Mouse (Mus musculus) R1 (cell line): ENCODE measurements at regions not wholly inside any gene's neighbourhood (a gene's known extent, or its start where the extent isn't known, plus 50 kb on each side); places are given as distances from the start of the nearest gene placed in this dataset.
"Not testable (repeated sequence)": the region's sequence is repeated elsewhere in the genome, so short reads cannot be mapped to it uniquely, and the experiment has no call there.

Source experiments
- DNase-seq: peaks from one replicate; pipeline ENCODE4 v3.0.0-alpha.2; 2018; ENCODE audit warnings: low read depth, low spot score

DNA sequence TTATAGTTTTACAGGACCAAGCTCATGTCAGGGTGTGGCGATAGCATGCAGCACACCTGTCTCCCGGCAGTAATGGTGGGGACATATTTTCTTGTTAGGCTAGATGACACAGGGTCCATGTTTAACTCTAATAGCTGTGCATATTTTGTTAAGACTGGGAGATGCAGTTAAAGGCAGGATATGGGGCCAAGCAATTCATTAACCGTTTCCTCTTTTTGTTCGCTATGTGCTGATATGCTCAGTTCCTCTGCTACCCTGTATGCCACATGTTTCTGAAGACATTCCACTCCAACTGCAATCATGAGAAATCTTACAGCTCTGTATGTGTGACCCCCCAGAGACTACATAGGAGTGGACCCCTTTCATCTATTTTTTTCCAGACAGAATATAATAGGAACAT, 104.0 kb upstream of the Stt3b start:
- DNase-seq: no peak

DNA sequence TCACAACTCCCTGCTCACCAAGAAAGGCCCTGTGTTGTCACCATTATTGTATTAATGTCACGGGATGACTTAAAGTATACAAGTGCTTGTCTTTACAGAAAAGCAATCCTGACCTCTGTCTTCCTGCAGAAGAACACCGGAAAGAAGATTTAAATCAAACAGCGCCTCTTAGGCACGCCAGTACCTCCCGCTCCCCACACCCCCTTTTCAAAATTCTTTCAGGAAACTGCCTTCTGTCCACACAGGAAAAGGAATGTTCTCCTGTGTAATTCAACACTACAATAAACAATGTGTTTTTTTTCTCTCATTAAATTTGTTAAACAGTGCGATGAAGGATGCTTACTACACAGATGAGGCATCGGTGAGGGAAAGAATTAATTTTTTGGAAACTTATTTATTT, 112.6 kb upstream of the Stt3b start:
- no peak for DNase-seq

DNA sequence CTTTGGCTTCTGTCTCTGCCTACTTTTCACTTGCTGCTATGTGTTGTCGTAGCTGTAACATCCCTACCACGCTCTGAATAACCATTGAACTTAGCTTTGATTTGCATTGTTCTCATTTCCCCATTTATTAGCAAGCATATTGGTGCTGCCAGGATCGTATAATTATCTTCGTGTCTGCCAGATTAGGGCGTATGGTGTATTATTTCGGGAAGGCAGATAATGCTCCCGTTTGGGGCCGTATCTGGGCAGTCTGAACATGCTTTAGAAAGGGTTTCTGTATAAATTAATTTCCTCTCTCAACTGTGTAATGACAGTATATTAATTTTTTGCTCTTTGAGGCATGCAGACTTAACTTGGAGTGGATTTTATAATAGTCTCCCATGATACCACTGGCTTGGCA, 116.5 kb upstream of the Stt3b start:
- no peak for DNase-seq

DNA sequence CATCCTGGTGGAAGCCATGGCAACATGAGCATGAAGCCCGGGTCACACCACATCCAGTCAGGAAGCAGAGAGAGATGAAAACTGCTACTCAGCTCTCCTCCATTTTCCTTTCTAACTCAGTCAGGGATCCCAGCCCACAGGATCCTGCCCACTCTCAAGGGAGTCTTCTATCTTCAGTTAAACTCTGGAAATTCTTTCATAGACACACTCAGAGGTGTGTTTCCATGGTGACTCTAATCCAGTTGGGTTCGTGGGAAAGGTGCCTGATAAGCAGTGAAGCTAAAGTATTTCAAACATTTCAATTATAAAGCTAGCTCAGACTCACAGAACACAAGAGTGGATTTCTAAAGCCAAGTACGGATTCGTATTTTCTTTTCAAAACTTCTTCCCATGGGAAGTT, 120.0 kb upstream of the Stt3b start:
- DNase-seq: peak; percentile 28

DNA sequence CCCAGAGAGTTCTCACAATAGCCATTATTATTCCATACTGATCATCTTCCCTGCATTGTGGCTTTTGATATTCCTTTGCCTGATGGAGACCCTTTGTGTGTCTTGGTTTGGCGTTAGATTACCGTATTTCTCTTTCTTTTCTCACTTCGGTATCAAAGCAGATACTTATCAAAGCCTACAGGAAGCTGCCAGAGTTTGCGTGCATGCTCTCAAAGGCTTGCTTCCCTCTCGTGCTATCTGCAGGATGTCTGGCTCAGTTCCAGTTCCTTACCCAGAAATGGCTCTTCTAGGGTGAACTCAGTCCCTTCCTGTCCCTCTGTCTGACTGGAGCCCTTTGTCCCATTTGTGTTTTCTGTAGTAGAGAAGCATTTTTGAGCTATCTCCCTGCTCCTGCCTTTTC, 124.5 kb upstream of the Stt3b start:
- DNase-seq: no peak

DNA sequence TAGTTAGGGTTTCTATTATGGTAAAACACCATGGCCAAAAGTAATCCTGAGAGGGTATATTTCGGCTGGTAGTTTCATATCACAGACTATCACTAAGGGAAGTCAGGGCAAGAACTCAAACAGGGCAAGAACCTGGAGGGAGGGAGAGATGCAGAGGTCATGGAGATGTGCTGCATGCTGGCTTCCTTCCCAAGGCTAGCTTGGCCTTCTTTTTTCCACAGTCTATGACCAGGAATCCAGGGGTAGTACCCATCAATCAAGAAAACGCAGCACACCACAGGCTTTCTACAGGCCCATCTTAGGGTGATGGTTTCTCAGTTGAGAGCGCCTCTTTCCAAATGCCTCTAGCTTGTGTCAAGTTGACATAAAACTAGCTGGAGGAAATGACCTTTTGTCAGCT, 126.1 kb upstream of the Stt3b start:
- no peak for DNase-seq

DNA sequence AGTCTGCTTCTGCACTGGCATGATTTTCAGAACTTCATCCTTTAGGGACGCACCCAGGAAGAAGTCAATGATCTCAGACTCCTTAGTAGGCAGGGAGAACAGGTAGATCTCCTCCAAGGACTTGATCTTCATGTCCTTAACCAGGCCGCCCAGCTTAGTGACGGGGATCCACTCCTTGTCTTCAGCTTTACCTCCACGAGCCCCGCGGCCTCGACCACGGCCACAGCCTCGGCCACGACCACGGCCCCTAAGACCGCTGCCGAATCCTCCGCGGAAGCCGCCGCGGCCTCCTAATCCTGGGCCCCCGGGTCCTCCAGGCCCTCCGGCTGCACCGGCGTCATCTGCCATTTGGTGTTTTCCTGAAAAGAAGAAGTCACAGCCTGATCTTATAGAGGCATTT, 128.0 kb upstream of the Stt3b start:
- not testable (repeated sequence) for DNase-seq

DNA sequence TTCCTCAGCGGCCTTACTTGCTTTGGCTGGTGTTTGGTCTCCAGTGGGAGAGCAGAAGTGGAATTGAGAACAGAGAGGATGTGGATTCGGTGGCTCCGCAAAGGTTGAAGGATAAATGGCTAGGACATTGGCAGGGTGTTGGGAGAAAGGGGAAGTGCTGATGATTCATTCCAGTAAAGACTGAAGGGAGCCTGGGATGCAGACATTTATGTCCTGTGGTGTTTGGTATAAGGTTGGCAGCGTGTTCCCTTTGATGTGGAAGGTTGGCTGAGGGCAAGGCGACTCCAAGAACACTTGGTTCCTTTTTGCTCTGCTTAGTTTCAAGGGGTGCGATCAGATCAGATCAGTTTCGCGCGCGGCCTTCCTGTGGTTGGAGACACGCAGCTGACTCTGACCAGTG, 136.5 kb upstream of the Stt3b start:
- DNase-seq: peak; percentile 46

DNA sequence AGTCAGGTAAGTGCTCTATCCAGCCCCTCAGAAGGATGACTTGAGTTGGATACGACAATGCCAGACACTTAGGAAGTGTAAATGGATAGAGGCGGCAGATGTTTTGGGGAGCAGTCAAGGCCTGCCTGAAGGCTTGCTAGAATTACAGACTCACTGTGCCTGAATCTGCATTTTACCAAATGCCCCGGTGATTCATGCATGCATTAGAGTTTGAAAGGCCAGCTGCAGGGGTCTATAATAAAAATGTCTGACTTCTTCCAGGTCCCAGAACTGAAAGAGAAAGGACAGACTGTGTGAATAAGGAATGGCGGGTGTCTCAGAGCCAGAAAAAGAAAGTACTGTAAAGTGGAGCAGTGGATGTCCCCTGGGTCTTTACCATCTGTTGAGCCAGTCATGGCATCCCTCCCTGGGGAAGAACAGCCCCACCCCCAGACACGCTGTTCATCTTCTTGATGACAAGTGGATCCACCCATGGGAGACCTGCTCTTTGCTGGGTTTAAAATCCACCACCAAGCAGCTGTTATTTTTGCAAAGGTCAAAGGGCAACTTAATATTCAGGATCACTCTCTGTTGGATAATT, 140.6 kb upstream of the Stt3b start:
- peak; percentile 92 for DNase-seq

DNA sequence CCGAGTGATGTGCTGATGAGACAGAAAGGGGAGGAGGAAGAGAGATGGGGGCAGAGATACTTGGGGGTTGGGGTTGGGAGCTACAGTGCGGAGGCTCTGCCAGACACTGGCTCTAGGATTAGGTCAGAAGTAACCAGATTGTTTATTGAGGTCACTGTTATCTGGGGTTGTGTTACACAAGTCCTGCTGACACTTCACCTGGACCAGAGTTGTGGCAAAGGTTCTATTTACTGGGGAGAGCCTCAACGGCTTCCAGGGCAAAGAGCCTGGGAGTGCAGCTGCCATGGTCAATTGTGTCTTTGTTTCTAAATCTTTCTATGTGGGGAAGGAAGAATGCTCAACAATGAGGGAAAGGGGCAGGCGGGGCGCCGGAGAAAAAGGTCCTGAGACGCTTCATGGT, 144.6 kb upstream of the Stt3b start:
- peak; percentile 21 for DNase-seq

DNA sequence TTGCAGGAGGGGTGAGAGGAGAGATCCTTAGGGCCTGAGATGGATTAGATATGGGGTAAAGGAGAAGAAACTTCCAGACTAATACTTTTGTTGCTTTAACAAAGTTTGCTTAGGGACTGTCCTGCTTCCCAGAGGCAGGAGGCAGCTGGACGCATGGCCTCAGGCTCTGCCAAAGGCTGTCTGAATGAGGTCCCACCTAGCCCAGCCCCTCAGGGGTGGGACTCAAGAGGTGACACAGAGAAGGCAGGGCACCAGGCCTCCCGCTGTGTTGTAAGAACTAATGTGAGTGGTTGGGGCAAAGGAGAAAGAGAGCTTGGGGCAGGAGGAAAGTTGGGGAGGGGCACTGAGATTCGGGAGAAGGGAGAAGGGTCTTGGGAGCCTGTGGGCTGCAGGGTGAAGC, 145.9 kb upstream of the Stt3b start:
- no peak for DNase-seq

DNA sequence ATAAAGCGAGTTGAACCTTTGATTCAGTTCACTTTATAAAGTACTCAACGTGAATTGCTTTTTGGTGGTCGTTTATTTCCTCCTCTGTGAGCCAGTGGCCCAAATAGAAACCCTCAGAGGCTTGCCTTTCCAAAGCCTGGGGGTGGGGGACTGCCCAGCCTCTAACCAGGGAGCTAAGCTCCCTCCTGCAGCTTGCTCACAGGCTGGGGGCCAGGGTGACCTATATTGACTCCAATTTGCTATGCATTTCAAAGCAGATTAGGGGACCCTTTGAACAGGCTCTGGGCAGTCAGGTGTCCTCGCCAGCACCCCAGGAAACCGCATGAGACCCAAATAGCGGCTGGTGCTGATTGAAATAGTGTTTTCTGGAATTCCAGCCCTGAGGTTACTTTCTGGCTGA, 146.4 kb upstream of the Stt3b start:
- DNase-seq: no peak

DNA sequence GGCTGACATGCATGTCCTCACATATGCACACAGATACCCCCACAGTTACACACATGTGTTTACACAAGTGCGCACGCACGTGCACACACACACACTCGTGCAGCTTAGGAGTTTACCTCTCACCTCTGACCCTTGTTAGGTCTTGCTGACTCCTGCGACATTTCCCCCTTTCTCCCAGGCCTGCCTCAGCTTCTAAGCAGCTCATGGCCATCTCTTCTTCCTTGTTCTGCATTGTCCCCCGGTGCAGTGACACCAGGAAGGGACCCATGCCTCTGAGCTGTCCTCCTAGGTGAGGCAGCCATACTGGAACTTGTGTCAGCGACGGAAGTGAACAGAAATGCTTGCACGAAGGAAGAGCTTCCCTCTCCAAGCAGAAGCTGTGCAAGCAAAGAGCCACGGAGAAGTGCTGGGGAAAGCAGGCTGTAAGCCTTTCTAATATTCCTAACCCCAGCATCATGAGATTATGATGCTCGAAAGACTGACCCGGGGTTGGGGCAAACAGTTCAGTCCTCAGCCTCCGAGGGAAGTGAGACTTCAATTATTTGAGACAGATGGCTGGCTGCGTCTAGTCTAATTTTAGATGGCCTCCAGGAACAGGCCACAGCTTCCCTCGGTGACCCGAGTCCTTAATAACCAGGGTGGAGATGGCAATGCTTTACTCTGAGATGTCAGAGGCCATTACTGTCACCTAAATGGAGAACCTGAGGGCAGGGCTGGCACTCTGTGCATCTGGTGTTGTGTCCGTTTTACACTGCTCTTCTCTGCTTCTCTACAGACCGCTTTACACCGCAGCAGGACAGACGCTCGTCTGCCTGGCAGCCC, 147.9 kb upstream of the Stt3b start:
- no peak for DNase-seq

DNA sequence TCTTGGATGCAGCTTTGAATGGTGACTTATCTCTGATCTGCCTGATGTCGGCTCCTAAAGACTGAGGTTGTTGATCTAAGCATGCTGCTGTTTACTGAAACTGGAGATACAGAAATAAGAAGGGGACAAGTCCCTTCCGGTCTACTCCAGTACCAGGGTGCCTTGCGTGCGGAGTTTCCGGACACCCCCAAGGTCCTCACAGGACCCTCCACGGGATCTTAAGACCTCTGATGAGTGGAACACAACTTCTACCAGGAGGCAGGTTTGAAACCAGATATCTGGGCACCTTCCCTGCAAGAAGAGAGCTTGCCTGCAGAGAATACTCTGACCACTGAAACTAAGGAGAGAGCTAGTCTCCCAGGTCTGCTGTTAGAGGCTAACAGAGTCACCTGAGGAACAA, 148.9 kb upstream of the Stt3b start:
- DNase-seq: not testable (repeated sequence)

DNA sequence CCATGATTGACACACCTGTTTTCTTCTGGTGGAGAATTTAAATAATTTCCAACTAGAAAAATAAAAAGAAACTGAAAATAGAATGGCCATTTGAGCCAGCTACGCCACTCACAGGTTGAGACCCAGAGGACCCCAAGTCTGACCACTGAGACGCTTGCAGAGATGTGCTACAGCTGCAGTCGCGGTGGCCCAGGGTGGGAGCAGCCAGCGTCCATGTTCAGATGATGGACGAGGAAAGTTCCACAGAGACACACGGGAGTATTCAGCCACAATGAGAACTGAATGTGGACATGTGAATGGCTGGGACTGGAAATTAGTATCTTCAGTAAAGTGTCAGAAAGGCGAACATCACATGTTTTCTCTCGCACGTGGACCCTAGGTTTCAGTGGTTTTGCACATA, 155.1 kb upstream of the Stt3b start:
- no peak for DNase-seq

DNA sequence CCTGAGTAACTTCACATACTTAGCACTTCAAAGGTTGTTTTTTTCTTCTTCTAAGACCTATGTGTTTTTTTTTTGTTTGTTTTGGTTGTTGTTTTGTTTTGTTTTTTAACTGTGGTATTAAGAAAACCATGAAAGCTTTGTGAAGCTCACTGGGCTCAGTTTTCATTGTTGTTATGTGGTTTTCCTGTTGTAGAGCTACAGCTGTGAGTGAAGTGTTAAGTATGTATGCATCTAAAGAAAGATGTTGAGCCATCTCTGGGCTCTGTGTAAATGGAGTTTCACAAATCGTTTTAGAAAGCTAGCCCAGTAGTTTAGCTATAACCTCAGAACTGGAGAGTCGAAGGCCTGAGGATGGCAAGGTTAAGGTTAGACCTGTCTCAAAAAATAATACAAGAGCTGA, 158.4 kb upstream of the Stt3b start:
- DNase-seq: no peak

DNA sequence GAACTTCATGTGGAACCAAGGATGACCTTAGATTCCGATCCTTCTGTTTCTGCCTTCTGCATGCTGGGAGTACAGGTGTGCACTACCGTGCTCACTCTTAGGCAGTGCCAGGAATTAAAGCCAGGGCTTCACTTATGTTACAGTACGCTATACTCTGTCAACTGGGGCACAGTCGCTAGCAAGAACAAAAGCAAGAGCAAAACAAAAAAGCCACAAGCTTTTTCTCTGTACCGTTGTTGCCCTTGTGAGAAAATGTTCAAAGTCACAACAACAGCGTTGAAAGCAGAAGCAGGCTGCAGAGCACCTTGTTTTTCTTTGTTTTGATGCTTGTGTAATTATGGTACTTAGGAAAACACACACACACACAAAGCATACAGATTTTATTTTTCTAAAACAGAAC, 161.4 kb upstream of the Stt3b start:
- no peak for DNase-seq

DNA sequence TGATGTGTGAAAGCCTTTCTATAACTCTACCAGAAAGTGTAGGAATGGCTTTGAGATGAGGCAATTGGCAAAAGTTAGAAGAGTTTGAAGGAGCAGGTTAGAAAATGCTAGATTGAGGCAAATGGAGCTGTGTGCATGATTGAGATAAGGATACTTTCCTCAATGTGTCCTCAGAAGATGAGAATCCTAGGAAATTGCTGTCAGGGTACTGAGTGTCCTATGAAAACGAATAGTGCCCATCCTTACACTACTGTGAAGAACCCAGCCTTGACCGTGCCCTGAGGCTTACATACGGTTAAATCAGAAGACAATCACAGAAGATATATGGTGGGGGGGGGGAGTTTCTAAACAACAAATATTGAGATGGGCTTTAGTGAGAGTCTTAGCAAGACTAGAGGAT, 162.8 kb upstream of the Stt3b start:
- no peak for DNase-seq

DNA sequence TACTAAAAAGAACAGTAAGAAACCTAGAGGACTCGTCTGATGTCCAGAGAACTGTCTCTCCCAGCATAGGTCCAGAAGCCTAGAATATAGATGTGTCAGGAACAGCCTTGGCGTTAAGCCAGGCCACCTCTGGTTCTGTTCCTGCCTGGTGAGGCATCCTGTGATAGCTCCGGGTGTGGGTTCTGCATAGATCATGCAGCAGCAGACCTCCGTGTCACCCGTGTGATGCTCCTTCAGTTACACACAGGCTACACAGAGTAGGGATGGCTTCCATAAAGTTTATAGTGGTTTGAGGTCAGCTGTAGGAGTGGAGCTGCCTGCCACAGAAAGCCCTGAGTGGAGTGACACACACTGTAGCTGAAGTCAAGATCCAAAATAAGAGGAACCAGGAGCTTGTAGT, 163.6 kb upstream of the Stt3b start:
- DNase-seq: no peak

DNA sequence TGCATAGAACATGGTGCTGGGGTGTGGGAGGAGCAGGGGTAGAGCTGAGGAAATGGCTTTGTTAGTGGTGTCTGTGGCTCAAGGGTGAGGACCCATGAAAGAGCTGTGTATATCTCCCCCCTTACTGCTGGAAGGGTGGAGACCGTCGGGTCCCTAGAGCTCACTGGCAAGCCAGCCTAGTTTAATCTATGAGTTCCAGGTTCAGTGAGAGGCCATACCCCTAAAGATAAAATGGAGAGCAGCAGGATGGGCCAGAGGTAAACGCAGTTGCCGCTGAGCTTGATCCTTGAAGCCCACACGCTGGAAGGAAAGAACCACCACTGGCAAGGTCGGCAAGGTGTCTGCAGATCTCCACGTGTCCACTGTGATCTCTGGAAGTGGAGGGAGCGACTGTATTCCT, 164.1 kb upstream of the Stt3b start:
- DNase-seq: no peak

DNA sequence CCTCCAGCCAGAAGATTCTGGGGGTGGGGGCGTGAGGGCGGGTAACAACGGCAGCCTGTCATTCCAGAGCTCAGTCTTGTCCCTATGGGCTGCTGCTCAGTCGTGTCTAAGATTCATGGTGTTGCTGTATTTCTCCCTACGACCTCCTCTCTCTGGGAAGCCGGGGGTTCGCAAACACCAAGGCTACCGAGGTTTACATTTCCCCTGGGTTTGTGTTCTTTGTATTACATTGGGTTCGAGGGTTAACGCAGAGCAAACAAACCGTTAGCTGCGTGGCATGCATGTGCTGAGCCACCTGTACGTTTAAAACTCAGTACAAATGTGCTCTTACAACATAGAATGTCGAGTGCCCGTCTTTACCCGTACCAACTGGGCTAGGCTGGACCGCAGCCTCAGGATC, 166.0 kb upstream of the Stt3b start:
- no peak for DNase-seq

DNA sequence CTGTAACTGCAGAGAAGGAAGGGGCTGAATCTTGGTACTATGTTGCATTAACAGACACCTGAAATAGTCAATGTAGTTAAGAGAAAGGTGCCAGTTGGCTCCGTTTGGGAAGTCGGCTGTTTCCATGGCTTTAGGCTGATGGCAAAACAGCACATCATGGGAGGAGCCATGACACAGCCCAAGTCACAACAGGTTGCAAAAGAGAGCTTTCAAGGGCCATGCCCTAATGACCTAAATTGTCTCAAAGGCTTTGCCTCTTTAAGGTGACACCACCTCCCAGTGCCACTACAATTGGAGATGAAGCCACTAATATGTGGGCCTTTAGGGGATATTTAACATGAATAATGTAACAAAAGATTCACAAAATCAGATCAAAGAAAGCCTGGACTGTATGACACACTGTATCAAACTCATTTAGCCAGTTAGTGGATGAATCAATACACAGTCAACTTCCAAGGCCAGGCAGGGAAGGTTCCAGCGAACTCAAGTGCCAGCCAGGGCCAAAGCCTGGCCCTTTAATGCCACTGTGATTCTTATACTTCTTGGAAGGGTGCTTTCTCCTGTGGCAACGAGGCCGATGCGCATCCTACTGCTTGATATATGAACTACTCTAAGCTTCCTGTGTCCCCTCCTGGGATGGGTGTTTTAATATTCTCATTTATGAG, 167.5 kb upstream of the Stt3b start:
- no peak for DNase-seq

DNA sequence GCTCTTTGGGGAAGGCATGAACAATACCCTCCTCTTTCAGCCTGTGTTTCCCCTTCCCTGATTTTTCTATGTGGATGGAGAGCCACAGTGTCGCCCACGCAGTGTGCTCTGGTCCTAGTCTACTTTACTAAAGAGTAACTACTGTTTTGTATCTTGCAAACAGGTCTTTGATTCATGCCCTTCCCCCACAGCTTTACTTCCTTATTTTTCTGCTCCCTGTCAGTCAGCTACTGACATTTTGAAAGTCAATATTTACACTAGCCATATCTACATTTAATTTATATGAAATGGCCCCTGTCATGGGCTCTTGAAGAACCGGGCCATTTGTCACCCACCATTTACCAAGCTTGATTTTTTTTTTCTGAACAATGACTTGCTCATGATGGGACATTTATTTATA, 168.7 kb upstream of the Stt3b start:
- no peak for DNase-seq
